ENCODE assay signal across 11 mouse cellular contexts in the genomic region with DNA sequence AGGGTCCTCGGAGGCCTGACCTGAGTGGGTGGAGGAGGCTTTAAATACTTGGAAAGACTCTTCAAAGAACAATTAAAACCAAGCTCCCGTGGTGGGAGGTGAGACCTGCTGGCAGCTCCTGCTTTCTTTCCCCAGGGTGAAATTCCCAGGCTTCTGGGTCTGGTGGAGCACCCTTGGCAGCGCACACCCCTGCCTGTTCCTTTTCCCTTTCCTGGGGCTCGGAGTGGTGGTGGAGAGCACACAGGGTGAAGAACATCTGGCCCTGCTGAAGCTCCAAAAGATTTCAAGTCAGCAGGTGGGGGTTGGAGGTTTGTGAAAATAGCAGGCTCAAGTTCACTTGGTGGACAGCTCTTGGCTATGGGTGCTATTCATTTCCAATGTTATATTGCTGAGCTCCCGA.
"Had no signal": no experiment of that assay in that cellular context is flagged by ENCODE, and none has a peak within 500 bp of the region (broad histone marks: within the 10 kb centered on the region; RNA-seq: fewer than 3 reads in every experiment).

No protein-coding gene starts in this region.

- H3K4me1 ChIP-seq: intestine, embryonic 15.5 days; liver, embryonic 15.5 days had no signal

- H3K4me2 ChIP-seq: intestine, embryonic 15.5 days; liver, embryonic 11.5 days; liver, embryonic 15.5 days; midbrain, embryonic 13.5 days; stomach, embryonic 15.5 days had no signal

- H3K9ac ChIP-seq: intestine, embryonic 15.5 days; liver, embryonic 15.5 days; midbrain, embryonic 13.5 days; stomach, embryonic 15.5 days had no signal

- ATAC-seq: intestine, embryonic 15.5 days; midbrain, embryonic 13.5 days had no signal

- H3K36me3 ChIP-seq: intestine, embryonic 15.5 days; limb, embryonic 10.5 days; liver, embryonic 15.5 days; midbrain, embryonic 13.5 days; stomach, embryonic 15.5 days had no signal

- H3K27me3 ChIP-seq: intestine, embryonic 15.5 days; liver, embryonic 15.5 days; midbrain, embryonic 13.5 days; stomach, embryonic 15.5 days had no signal

- H3K4me3 ChIP-seq: intestine, embryonic 15.5 days; left cerebral cortex, adult 2 months; limb, embryonic 10.5 days; liver, embryonic 15.5 days; midbrain, embryonic 13.5 days; stomach, embryonic 15.5 days had no signal

- H3K9me3 ChIP-seq: intestine, embryonic 15.5 days; limb, embryonic 10.5 days; liver, embryonic 15.5 days; midbrain, embryonic 13.5 days; stomach, embryonic 15.5 days had no signal

- DNase-seq: kidney, postnatal 10 days; lung, adult 2 months; right cerebral cortex, postnatal 14 days; thymus, postnatal 36 days had no signal

- H3K27ac ChIP-seq: intestine, embryonic 15.5 days; left cerebral cortex, adult 2 months; limb, embryonic 10.5 days; liver, embryonic 15.5 days; midbrain, embryonic 13.5 days; stomach, embryonic 15.5 days had no signal
